Mouse (Mus musculus) stomach, embryonic 14.5 days (tissue): ENCODE measurements at regions not wholly inside any gene's neighbourhood (a gene's known extent, or its start where the extent isn't known, plus 50 kb on each side); places are given as distances from the start of the nearest gene placed in this dataset.

Experiments used
- ATAC-seq: fragments of 200-750 bp; cut with Nextera tagmentation; 2 replicates; pipeline ENCODE4 v1.8.0; 2017; ENCODE audit warnings: low read depth, moderate TSS enrichment; ENCODE audit not compliant: insufficient number of reproducible peaks, insufficient read depth, low FRiP score
- H3K27ac ChIP-seq: fragments of 300-500 bp; sonication (generic); 2 replicates; pipeline ENCODE4 v1.5.1; 2014; ENCODE audit warnings: mild to moderate bottlenecking, low read length, moderate library complexity, mixed read lengths
- H3K27me3 ChIP-seq: fragments of 300-500 bp; sonication (generic); 2 replicates; pipeline ENCODE4 v1.6.1; 2014; ENCODE audit warnings: low read length, control low read depth, mixed read lengths; ENCODE audit not compliant: control insufficient read depth, insufficient read depth
- H3K36me3 ChIP-seq: fragments of 300-500 bp; sonication (generic); 2 replicates; pipeline ENCODE4 v1.6.1; 2014; ENCODE audit warnings: mild to moderate bottlenecking, control low read depth, low read length, moderate library complexity, mixed read lengths; ENCODE audit not compliant: control insufficient read depth, insufficient read depth
- H3K4me1 ChIP-seq: fragments of 300-500 bp; sonication (generic); 2 replicates; pipeline ENCODE4 v1.6.1; 2014; ENCODE audit warnings: low read length, control low read depth, mixed read lengths; ENCODE audit not compliant: control insufficient read depth, insufficient read depth
- H3K4me2 ChIP-seq: fragments of 300-500 bp; sonication (generic); replicated peaks from 2 replicates; pipeline ENCODE4 v1.6.1; 2014; ENCODE audit warnings: low read depth, low read length, control low read depth
- H3K4me3 ChIP-seq: fragments of 300-500 bp; sonication (generic); 2 replicates; pipeline ENCODE4 v1.5.1; 2014; ENCODE audit warnings: low read depth, low read length, control low read depth
- H3K9ac ChIP-seq: fragments of 300-500 bp; sonication (generic); replicated peaks from 2 replicates; pipeline ENCODE4 v1.6.1; 2014; ENCODE audit warnings: low read depth, mild to moderate bottlenecking, control low read depth, low read length, moderate library complexity, mixed read lengths
- H3K9me3 ChIP-seq: fragments of 300-500 bp; sonication (generic); 2 replicates; pipeline ENCODE4 v1.6.1; 2016; ENCODE audit warnings: low read depth, low read length, control low read depth; ENCODE audit not compliant: control insufficient read depth
- WGBS: fragments of 180-500 bp; shearing (Covaris S2); extraction: QIAGEN DNeasy Blood & Tissue Kit; methylation state at CpG from one replicate; pipeline ENCODE4 v1.1.7; 2014; 5-methylcytosine and 5-hydroxymethylcytosine counted together

- H3K9me3 ChIP-seq: no peaks in the 10 kb centered on the region
- no peak overlapping the region for H3K4me2 ChIP-seq
- ATAC-seq: no peak
- H3K27me3 ChIP-seq: no peaks in the 10 kb centered on the region
- no peaks in the 10 kb centered on the region for H3K36me3 ChIP-seq
- H3K4me1 ChIP-seq: no peaks in the 10 kb centered on the region
- 71% methylated on average over 8 of the region's 8 CpGs for WGBS
- no peak overlapping the region for H3K4me3 ChIP-seq
- H3K9ac ChIP-seq: no peak overlapping the region
- no peak overlapping the region for H3K27ac ChIP-seq
Observed at GRCm38 (mm10) chr3:131808127-131808526, 243.6 kb downstream of the Papss1 start.

- H3K4me2 ChIP-seq: no peak overlapping the region
- H3K9me3 ChIP-seq: no peaks in the 10 kb centered on the region
- H3K9ac ChIP-seq: no peak overlapping the region
- no peaks in the 10 kb centered on the region for H3K27me3 ChIP-seq
- H3K4me3 ChIP-seq: no peak overlapping the region
- no peak overlapping the region for H3K27ac ChIP-seq
- H3K4me1 ChIP-seq: no peaks in the 10 kb centered on the region
- WGBS: 49% methylated on average over 6 of the region's 6 CpGs
- ATAC-seq: no peak
- no peaks in the 10 kb centered on the region for H3K36me3 ChIP-seq
Observed at GRCm38 (mm10) chr3:131812968-131813367, 248.4 kb downstream of the Papss1 start.

GRCm38 (mm10) chr3:131818806-131819205 lies 254.2 kb downstream of the Papss1 start:
- no peaks in the 10 kb centered on the region for H3K27me3 ChIP-seq
- H3K9ac ChIP-seq: no peak overlapping the region
- H3K9me3 ChIP-seq: no peaks in the 10 kb centered on the region
- ATAC-seq: no peak
- no peak overlapping the region for H3K27ac ChIP-seq
- H3K4me1 ChIP-seq: no peaks in the 10 kb centered on the region
- H3K4me2 ChIP-seq: no peak overlapping the region
- 88% methylated on average over 1 of the region's 1 CpGs for WGBS
- no peak overlapping the region for H3K4me3 ChIP-seq
- no peaks in the 10 kb centered on the region for H3K36me3 ChIP-seq

DNA sequence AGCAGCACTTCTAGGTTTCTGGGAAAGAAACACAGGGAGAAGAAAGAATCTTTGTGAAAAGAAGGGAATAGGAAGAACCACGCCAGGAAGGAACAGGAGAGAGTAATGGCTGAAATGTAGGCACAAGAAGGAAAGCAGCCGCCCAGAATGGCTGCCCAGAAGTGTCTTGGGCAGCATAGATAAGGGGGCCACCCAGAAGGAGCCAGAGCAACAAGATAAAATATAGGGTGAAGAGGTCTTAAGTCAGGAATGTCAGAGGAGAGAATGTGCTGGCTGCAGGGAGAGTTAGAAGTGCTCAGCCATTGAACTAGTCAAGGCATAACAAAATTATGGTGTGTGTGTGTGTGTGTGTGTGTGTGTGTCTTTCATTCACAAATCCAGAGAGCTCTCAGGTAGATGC lies 227.7 kb upstream of the Dkk2 start:
- H3K9me3 ChIP-seq: no peaks in the 10 kb centered on the region
- no peaks in the 10 kb centered on the region for H3K27me3 ChIP-seq
- H3K4me3 ChIP-seq: no peak overlapping the region
- H3K4me2 ChIP-seq: no peak overlapping the region
- no peaks in the 10 kb centered on the region for H3K36me3 ChIP-seq
- no peak for ATAC-seq
- 65% methylated on average over 2 of the region's 2 CpGs for WGBS
- no peaks in the 10 kb centered on the region for H3K4me1 ChIP-seq
- H3K27ac ChIP-seq: no peak overlapping the region
- no peak overlapping the region for H3K9ac ChIP-seq

- ATAC-seq: no peak
- no peak overlapping the region for H3K9ac ChIP-seq
Observed at GRCm38 (mm10) chr3:131859083-131859482, 226.0 kb upstream of the Dkk2 start.

GRCm38 (mm10) chr3:131865106-131865505 lies 220.0 kb upstream of the Dkk2 start:
- no peak overlapping the region for H3K4me3 ChIP-seq
- H3K9ac ChIP-seq: no peak overlapping the region
- H3K9me3 ChIP-seq: no peaks in the 10 kb centered on the region
- no peak overlapping the region for H3K4me2 ChIP-seq
- H3K27me3 ChIP-seq: no peaks in the 10 kb centered on the region
- H3K4me1 ChIP-seq: peaks cover 4% of the 10 kb centered on the region; the same call in 1 of the 2 replicates
- WGBS: 55% methylated on average over 4 of the region's 5 CpGs
- H3K27ac ChIP-seq: no peak overlapping the region
- no peaks in the 10 kb centered on the region for H3K36me3 ChIP-seq
- ATAC-seq: peak; percentile 58; the same call in 1 of the 2 replicates

More at GRCm38 (mm10) chr3:131859083-131859482, 226.0 kb upstream of the Dkk2 start:
- Histone ChIP-seq H3K27me3 (no peaks in the 10 kb centered on the region), H3K4me2 (no peak overlapping the region), H3K9me3 (no peaks in the 10 kb centered on the region), H3K4me3 (no peak overlapping the region), H3K4me1 (no peaks in the 10 kb centered on the region), H3K27ac (no peak overlapping the region; the same call in 1 of the 2 replicates), H3K36me3 (no peaks in the 10 kb centered on the region)
- 27% methylated on average over 12 of the region's 12 CpGs for WGBS

DNA sequence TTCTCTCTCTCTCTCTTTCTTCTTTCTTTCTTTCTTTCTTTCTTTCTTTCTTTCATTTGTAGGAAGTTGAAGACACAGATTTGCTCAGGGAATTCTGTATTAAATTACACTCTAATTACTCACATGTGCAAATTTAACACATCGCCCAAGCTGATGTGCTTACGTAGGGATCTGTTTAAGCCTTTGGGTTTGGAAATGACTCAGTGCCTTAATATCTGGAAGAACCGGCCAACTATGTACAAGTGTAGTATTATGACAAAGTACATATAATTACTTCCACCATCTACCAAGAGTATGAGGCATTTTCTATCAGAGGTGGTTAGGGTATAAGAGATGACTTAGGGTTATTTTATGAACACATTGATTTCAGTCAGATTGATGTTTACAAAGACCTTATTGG lies 217.8 kb upstream of the Dkk2 start:
- Histone ChIP-seq H3K9ac (no peak overlapping the region), H3K9me3 (no peaks in the 10 kb centered on the region), H3K27me3 (no peaks in the 10 kb centered on the region), H3K4me1 (peaks cover 4% of the 10 kb centered on the region; the same call in 1 of the 2 replicates), H3K27ac (no peak overlapping the region), H3K36me3 (no peaks in the 10 kb centered on the region), H3K4me3 (no peak overlapping the region), H3K4me2 (no peak overlapping the region)
- WGBS: 87% methylated on average over 3 of the region's 3 CpGs
- ATAC-seq: no peak

DNA sequence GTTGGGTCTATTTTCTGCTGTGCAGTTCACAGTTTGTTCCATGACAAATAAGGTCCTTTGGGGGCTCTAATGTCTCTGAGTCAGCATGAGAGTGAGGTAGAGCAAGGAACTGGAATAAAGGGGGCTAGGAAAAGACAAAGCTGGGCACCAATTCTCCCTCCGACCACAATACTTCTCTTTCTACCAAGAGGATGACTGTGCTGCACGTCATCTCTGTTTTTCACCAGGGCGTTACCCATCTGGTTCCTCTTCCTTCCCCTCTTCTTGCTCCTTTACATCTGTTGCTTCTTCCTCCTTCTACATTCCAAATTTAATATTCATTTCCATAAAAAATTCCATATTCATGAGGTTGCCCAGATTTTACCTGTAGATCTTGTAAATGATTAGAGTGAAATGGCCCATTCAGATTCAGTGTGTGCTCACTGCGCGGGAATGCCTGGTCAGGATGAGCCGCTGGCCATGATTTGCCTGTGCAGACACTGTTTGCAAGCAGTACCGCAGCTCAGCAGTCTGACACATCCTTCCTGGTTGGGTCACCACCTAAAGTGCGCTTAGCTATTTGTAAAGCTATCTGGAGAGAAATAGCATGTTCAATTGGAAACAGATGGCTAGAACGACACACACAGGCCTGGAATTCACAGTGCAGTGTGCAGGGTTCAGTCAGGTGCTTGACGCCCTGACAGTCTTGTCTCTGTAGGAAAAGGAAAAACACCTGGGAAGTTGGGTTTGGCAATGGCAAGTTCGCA lies 216.7 kb upstream of the Dkk2 start:
- H3K9ac ChIP-seq: no peak overlapping the region
- H3K27me3 ChIP-seq: no peaks in the 10 kb centered on the region
- peaks cover 4% of the 10 kb centered on the region; the same call in 1 of the 2 replicates for H3K4me1 ChIP-seq
- H3K4me2 ChIP-seq: no peak overlapping the region
- ATAC-seq: no peak
- no peak overlapping the region for H3K4me3 ChIP-seq
- no peaks in the 10 kb centered on the region for H3K9me3 ChIP-seq
- no peaks in the 10 kb centered on the region for H3K36me3 ChIP-seq
- 70% methylated on average over 11 of the region's 11 CpGs for WGBS
- H3K27ac ChIP-seq: no peak overlapping the region

- ATAC-seq: no peak
- Histone ChIP-seq H3K9me3 (no peaks in the 10 kb centered on the region), H3K27ac (no peak overlapping the region), H3K36me3 (no peaks in the 10 kb centered on the region), H3K4me2 (no peak overlapping the region), H3K9ac (no peak overlapping the region), H3K4me3 (no peak overlapping the region), H3K27me3 (no peaks in the 10 kb centered on the region), H3K4me1 (peaks cover 4% of the 10 kb centered on the region; the same call in 1 of the 2 replicates)
- 53% methylated on average over 4 of the region's 4 CpGs for WGBS
Observed at GRCm38 (mm10) chr3:131869306-131869705, 215.8 kb upstream of the Dkk2 start.
